Comparison of ENCODE assay signal across 12 mouse cellular contexts in genomic region chr9:7775011-7775410, GRCm38 (mm10).
"Had no signal": no experiment of that assay in that cellular context is flagged by ENCODE, and none has a peak within 500 bp of the region (broad histone marks: within the 10 kb centered on the region; RNA-seq: fewer than 3 reads in every experiment).

No protein-coding gene starts in this region.

- H3K9me3 ChIP-seq: limb, embryonic 12.5 days; liver, embryonic 13.5 days; lung, embryonic 15.5 days; midbrain, embryonic 12.5 days had no signal

- H3K9ac ChIP-seq: limb, embryonic 12.5 days; liver, embryonic 13.5 days; liver, postnatal 0 days; lung, embryonic 15.5 days; midbrain, embryonic 12.5 days had no signal

- ATAC-seq: liver, postnatal 0 days; midbrain, embryonic 16.5 days had no signal

- H3K27ac ChIP-seq: limb, embryonic 12.5 days; liver, embryonic 13.5 days; lung, embryonic 15.5 days; midbrain, embryonic 12.5 days had no signal

- H3K4me2 ChIP-seq: limb, embryonic 12.5 days; liver, embryonic 13.5 days; lung, embryonic 15.5 days; midbrain, embryonic 12.5 days had no signal

- H3K4me3 ChIP-seq: limb, embryonic 12.5 days; liver, embryonic 13.5 days; lung, embryonic 15.5 days; midbrain, embryonic 12.5 days had no signal

- DNase-seq: kidney, adult 8-10 months; kidney, postnatal 25 days; layer of hippocampus, adult 9-11 months; liver; liver, embryonic 13.5 days; liver, postnatal 0 days; right cerebral cortex, adult 18-20 months; right cerebral cortex, postnatal 25 days had no signal

- H3K4me1 ChIP-seq: limb, embryonic 12.5 days; lung, embryonic 15.5 days had no signal

- H3K27me3 ChIP-seq: limb, embryonic 12.5 days; liver, embryonic 13.5 days; lung, embryonic 15.5 days; midbrain, embryonic 12.5 days had no signal
